Mouse (Mus musculus): ENCODE measurements around the gene Akap5.

GRCm38 (mm10) chr12:76290271-76290670 lies 34.4 kb upstream of the Akap5 start:
- no peak for TF ChIP-seq EP300 (IDR thresholded peaks at IDR 0.05; ENCODE audit: low read depth)
- TF ChIP-seq CTCF (IDR thresholded peaks at IDR 0.05; ENCODE audit: low read depth), result peak; percentile 19; the same call in 1 of the 2 replicates
